Mouse (Mus musculus): Measurements from ENCODE around the gene Grhl3. TPM values are rescaled to one million over a fixed set of nuclear protein-coding genes. Genes with fewer than 3 reads are reported as not detected.

The Grhl3 gene
- total RNA-seq, 2 experiments from 2014 or later: not detected

DNA sequence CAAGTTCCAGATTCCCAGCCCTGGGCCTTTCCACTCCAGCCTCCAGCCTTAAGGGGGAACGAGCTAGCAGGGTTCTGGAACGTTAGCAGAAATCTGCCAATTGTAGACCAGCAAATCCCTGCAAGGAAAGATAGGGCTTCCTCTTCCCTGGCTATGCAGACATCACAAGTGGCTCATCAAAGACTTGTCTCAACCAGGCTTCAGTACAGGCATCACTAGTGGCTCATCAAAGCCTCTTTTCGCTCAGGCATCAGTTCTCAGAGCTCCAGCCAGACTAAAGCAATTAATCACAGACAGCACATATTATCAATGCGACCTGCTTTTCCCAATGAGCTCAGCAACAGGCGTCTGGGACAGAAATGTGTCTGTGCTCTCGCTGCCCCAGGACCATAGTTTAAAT lies 40.4 kb downstream of the Grhl3 start:
- DNase-seq: no peak
- intact Hi-C loops (cut with DNase I): no loop called here

DNA sequence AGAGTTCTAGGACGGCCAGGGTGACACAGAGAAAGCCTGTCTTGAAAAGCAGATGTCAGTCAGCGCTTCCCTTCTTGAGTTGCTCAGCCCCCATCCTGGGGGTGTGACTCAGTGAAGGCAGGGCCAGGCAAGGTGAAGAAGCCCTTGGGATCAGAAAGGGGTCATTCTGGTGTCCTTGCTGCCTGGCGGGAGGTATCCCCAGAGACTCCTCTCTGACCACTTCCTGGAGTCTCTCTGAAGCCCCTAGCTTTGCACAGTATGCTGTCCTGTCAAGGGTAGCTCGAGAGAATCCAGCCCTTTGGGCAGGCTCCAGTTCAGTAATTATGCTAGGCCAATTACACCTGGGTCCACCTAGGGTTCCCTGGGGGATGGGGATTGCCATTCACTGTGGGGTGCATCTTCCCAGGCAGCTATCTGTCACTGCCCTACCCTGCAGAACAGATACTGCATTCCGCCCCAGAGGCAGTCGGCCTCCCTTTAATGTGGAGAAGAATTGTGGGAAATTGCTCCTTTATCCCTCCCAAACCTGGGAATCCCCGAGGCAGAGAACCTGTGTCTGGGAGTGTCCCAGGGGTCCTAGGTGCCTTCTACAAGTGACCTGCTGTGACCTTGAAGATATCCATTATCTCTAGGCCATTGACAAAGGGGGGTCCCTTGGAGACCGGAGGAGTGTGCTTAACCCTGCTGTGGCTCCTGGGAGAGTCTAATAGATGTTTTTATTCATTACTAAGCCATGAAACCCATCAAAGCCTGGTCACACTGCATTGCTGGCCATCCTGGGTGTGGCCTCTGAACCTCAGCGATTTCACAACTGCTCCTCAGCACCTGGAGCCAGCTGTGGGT lies 41.4 kb downstream of the Grhl3 start:
- DNase-seq: peak in 1 of 2 experiments; percentile 15
- intact Hi-C loops (cut with DNase I): no loop called here

DNA sequence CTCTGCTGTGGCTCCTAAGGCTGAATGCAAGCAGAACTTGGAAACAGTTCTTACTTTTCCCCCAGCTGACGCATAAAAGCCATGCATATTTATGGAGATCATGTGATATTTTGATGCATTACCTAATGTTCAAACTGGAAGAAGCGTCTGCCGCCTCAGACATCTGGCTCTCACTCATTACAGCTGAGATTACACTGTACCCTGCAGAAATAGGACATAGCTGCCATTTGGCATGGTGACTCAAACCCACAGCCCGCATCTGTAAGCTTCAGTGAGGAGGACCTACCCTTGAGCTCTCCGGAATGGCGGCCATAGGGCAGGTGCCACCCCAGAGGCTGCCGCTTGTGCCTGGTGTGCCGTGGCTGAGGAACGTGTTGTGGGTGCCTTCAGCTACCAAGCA lies 42.2 kb downstream of the Grhl3 start:
- no peak for DNase-seq
- intact Hi-C loops (cut with DNase I): no loop called here

DNA sequence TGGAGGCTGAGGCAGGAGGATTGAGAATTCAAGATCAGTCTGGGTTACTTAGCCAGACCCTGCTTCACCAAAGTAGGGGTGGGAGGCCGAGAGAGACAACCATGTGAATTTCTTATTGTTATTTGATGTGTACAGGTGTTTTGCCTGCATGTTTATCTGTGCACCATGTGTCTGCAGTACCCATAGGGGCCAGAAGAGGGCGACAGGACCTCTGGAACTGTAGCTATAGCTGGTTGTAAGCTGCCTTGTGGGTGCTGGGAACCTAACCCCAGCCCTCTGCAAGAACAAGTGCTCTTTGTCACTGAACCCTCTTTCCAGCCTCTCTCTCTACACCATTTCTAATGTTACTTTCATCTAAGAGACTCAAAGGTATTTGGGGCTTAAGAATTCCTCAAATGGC lies 43.2 kb downstream of the Grhl3 start:
- intact Hi-C loops (cut with DNase I): no loop called here
- DNase-seq: no peak

DNA sequence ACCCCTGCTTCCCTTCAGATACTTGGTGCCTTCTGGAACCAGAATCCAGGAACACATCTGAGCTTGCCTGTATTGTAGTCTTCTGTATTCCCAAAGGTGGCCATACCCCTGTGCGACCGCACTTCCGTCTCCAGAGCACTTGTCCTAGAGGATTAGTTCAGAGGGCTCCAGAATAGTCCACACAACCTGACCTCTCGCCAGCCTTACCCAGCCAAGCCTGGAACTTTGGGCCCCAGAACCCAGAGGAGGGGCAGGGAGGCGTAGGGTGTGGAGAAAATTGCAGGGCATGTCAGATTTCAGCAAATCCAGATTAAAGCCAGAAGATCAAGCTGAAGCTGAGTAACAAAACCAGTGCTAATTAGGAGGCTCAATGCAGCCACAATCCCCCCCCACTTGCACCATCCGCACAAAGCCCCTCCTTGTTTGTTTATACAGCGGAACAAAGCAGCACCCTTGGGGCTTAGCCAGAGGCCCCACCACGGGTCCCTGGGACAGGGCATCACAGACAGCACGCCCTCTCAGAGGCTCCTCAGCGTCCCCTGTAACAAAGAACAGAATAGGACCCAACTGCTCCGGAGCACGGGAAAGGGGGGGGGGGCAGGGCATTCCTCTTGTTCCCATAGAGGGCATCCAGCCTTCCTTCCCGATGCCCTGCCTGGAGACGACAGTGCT lies 47.3 kb downstream of the Grhl3 start:
- intact Hi-C loops (cut with DNase I): no loop called here
- no peak for DNase-seq

DNA sequence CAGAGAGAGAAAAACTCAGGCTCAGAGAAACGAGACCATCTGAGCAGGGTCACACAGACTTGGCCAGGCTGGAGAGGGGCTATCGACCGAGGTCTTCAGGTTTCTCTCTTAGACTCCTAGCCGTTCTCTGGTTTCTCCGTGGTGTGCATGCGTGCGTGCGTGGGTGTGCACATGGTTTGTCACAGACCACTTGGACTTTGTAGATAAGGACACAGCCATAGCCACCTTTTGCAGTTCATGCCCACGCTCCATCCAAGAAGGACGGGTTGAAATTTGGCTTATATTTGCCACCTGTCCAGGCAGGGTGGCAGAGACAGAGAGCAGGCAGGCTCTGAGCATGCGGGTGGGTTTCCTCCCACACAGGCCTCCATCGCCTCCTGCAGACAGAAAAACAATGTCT lies 48.4 kb downstream of the Grhl3 start:
- no peak for DNase-seq
- intact Hi-C loops (cut with DNase I): no loop called here

DNA sequence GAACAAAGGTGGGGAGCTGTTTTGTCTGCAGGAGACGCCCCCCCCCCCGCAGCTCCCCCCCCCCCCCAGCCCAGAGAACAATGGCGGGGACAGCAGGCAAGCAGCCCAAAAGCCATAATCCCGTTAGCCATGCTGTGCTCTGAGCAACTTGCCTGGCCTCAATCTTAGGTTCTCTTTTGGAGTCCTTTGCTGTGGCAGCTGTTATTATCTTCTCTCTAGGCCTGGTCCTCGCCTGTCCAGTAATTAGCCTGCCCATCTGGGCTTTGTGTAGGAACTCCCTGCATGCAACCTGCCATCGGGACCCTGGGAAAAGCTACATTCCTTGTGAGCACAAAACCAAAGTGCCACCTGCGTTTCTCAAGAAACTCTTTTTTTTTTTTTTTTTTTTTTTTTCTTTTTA lies 49.5 kb downstream of the Grhl3 start:
- intact Hi-C loops (cut with DNase I): no loop called here
- no peak for DNase-seq

DNA sequence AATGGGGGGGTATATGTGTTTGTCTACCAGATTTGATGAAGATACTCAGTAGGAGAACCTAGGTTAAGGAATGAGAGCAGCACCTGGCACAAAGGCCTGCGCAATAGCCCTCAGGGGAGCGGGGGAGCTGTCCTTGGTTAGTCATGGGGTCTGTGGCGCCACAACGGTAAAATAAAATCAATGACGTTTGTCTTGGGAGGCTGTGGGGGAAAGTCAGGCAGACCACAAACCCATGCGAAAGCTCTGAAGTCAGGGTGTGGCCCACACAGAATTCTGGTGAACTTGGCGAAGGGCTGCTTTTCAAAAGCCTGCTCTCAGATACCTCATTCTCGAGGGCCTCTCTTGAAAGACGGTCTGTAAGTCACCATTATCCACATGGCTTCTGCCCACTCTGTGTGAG lies 53.0 kb downstream of the Grhl3 start:
- DNase-seq: no peak
- intact Hi-C loops (cut with DNase I): no loop called here

DNA sequence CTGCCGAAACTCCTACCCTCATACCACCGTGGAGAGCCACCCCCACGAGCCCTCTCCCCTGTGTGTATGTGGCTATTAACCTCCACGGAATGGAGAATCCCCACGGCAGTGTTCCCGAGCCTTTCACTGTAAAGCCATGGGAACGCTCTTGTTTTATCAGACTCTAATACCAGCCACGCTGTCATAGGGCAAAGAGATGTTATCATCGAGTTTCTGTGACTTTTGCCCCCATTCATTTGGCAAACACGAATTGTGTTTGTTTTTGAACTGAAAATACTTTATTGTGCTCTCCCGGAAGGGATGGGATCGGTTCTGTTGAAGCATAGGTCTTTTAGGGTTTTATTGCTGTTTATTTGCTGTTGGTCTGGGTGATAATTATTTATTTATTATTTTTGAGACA lies 55.3 kb downstream of the Grhl3 start:
- DNase-seq: no peak
- intact Hi-C loops (cut with DNase I): loop anchor here (5.0 kb wide), 1 partner anchor 74 kb away; no protein-coding TSS in a partner anchor

DNA sequence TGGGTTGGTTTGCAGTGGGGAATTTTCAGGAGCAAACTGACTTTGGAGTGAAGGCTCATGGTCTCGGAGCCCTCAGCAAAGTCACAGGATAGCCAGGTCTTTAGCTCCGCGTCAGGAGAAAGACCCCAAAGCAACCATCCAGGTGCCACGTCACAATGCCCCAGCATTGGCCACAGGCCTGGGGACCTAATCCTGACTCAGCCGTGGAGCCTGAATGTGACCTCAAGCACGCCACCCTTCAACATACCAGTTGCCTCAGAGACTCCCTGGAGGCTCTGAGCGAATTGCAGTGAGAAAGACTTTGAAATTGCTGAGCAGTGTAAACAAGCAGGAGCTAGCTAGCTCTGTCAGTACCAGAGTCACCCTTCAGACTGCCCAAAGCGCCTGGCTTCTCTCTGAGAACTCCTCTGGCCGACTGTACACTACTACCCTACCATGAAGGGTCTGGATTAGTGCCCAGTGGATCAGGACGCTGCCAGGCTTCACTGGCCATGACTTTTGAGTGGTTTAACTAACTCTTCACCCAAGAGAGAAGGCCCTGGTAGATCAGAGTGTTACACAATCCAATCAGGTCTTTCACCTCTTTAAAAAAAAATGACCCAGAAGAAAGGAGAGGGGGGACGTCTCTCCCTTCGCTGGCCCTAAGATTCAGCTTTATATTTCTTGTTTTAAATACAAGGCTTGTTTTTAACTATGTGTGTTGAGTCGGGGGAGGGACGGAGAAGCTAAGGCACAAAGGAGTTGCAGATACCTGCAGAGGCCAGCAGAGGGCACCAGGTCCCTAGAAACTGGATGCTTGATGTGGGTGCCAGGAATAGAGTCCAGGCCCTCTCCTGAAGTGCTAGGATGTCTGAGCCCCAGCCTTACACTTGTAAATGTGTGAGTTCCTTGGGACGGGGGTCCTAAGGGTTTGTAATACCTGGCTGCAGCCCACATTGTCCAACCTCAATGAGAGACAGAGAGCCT lies 56.8 kb downstream of the Grhl3 start:
- intact Hi-C loops (cut with DNase I): loop anchor here (1.0 to 5.0 kb wide), 2 partner anchors 76 to 151 kb away; no protein-coding TSS in a partner anchor
- DNase-seq: peak; percentile 69 to 75

DNA sequence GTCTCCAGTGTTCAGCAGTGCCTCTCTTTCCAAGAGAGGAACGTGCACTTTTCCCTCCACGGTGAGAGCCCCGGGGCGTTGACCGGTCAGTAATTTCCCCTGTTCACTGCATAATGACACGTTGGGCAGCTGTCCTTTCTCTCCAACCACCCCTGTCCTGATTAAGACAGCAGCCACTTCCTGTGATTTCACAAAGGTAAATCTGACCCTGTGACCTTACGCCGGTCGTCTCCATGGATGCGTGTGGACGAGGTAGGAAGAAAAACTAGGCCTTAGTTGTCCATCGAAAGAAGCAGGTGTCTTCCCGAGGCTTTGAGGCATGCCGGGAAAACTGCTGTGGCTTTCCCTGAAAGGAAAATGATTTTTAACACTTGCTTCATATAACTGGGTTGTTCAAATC lies 58.5 kb downstream of the Grhl3 start:
- DNase-seq: no peak
- intact Hi-C loops (cut with DNase I): loop anchor here (5.0 kb wide), 1 partner anchor 77 kb away; no protein-coding TSS in a partner anchor

DNA sequence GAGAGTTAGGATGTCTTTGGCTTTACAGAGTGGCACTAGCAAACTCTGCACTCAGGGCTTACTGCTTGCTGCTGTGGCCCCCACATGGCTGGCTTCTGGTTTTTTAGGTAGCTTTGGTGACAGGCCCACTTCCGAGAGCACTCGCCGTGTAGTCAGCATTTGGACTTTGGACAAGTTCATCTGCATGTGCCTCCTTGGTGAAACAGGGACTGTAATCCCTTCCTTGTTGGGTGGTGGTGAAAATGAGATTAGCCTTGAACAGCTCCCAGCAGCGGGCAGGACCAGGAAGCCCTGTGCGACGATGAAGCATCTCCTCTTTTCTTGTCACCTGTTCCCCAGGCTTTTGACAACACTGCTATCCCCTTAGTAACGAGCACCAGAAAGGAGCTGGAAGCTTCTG lies 59.6 kb downstream of the Grhl3 start:
- no peak for DNase-seq
- intact Hi-C loops (cut with DNase I): no loop called here

DNA sequence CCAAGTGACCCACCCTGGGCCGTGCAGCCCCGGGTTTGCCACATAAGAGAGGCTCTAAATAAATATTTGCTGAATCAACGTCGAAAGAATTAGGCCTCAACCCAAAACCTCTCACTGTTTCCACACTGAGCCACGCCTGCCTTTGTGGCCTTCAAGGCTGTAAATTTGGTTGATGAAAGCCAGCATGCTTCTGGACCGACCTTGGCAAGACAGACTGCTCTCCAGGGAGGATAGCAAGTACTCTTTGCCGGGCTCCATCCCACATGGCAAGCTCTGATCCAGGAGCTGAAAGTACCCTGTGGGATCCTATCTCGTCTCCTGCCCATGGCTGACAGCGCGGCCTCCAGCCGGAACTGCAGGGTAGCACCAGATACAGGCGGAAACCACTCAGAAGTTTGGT lies 63.9 kb downstream of the Grhl3 start:
- DNase-seq: no peak
- intact Hi-C loops (cut with DNase I): loop anchor here (2.0 kb wide), 1 partner anchor 157 kb away; no protein-coding TSS in a partner anchor

DNA sequence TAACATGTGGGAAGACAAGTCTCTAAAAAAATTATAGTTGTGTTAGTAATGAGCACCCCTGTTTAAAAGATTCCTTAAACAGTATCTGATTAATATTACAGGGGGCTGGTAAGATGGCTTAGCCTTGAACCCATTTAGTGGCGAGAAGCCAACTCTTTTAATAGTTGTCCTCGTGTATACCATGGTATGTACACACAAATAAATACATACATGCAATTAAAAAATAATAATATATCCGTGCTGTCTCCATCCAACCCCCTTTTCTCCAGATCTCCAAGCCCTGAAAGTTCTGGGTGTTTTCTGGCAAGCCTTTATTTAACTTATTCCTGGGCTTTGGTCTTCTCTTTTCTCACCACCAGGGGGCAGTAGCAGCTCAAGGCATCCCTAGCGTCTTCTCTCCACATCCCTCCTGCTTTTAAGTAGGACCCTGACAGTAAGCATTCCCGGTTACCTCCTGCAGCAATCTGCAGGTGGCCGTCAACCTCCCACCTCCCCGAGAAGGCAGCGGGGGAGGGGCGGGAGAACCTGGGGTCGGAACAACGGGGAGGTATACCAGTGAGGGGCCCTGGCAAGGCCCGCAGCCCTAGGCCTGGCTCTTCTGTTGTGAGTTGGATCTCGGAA lies 64.9 kb downstream of the Grhl3 start:
- peak; percentile 60 to 82 for DNase-seq
- intact Hi-C loops (cut with DNase I): loop anchor here (2.0 kb wide), 1 partner anchor 158 kb away; no protein-coding TSS in a partner anchor

DNA sequence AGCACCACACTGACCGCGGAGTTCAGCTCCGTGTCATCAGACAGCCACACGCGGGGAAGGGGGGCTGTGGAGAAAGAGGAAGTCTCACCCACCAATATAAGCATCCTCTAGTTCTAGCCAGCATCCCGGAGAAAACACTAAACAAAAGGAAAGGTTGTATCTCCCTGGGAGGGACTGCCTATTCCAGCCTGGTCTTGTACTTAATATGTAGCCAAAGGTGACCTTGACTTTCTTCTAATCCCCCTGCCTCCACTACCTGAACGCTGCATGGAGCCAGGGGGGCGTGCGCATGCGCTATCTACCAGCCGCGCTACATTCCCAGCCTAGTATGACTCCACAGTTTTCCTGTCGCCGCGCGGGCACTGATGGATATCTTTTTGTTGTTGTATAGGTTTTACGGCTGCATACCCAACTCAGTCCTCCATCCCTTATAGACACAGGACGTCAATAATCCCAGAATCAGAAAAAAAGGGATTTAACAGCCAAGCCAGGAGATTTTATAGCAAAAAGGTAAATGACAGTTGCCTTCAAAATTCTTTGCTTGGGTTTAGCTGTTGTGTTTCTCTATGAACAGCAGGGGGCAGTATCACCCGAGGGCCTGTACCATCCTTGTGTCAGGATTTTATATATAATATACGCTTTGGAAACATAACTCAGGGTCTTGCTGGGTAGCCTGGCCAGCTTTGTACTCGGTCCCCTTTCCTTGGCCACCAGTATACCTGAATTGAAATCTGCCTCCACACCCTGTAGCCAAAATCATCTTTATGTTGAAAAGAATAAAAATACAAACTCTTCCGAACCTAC lies 65.7 kb downstream of the Grhl3 start:
- peak; percentile 35 to 42 for DNase-seq
- intact Hi-C loops (cut with DNase I): loop anchor here (2.0 kb wide), 1 partner anchor 159 kb away; no protein-coding TSS in a partner anchor

DNA sequence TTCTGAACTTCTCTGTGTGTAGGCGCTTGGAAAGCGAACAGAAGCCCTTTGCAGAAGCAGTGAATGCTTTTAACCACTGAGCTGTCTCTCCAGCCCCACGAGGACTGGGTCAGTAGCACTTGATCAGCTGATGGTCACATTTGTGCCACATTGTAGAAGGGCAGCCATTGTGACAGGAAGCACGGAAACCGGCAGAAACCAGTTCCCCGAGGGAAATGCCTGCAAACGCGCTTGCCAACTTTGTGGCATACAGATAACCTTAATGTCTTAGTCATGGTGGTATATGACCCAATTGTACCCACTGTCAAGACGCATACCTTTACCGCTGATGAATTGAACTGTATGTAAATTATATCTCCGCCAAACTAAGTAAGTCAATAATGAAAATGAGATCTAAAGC lies 67.6 kb downstream of the Grhl3 start:
- intact Hi-C loops (cut with DNase I): no loop called here
- no peak for DNase-seq

DNA sequence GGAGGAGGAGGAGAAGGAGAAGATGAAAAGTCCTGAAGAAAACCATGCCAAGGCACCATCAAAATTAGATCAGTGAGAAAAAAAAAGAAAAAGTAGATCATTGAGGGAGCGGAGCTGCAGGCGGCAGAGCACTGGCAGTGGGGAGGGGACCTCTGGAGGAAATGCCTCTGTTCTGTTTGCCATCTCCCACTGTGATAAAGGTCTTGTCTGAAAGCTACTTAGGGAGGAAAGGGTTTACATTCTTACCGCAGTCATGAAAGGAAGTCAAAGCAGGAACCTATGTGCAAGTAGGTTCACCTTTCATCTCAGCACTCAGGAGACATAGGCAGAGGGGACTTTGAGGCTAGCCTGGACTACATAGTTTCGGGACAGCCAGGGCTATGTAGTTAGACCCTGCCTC lies 71.8 kb downstream of the Grhl3 start:
- intact Hi-C loops (cut with DNase I): no loop called here
- DNase-seq: no peak

DNA sequence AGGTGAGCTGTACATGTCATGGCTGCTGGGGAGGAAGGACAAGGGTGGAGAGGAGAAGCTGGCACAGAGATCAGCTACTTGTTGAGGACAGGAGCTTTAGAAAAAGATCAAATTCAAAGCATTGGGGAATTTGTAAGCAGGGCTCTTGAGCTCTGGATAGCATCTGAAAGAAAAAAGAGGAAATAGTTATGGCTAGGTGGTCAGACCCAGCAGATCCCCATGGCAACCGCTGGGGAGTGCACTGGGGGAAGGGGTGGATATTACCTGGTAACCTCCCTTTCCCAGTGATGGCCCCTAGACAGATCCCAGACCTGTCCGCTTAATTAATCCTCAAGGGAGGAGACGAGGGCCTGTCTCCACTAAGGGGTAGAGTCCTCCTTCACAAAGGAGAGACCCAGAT lies 73.6 kb downstream of the Grhl3 start:
- DNase-seq: no peak
- intact Hi-C loops (cut with DNase I): loop anchor here (5.0 to 10.0 kb wide), 2 partner anchors 65 to 118 kb away; partner anchors contain the start of gene Rcan3

DNA sequence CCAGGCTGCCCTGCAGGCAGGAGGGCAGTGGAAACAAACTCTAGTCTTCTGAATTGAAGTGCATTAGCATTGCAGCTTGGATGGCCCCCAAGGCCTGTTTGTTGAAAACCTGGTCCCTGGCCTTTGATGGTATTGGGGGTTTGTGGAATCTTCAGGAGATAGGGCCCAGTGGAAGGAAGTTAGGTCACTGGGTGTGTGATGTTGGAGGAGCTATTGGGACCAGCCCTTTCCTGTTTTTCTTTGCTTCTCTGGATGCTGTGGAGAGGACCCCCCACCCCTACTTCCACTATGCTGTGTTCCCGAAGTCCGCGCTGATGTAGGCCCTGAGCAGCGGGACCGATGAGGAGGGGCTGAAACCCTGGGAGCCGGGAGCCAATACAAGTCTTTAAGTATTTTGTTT lies 75.3 kb downstream of the Grhl3 start:
- intact Hi-C loops (cut with DNase I): loop anchor here (5.0 to 10.0 kb wide), 2 partner anchors 63 to 116 kb away; partner anchors contain the start of gene Rcan3
- no peak for DNase-seq
